Mouse (Mus musculus) yolk sac, embryonic 10.5 days (tissue): ENCODE results near the gene Galr3.
"Not testable (repeated sequence)": the region's sequence is repeated elsewhere in the genome, so short reads cannot be mapped to it uniquely, and the experiment has no call there.

Experiments
- DNase-seq: peaks from one replicate; pipeline ENCODE4 v3.0.0-alpha.2; 2017; ENCODE audit warnings: low spot score

The Galr3 gene

DNA sequence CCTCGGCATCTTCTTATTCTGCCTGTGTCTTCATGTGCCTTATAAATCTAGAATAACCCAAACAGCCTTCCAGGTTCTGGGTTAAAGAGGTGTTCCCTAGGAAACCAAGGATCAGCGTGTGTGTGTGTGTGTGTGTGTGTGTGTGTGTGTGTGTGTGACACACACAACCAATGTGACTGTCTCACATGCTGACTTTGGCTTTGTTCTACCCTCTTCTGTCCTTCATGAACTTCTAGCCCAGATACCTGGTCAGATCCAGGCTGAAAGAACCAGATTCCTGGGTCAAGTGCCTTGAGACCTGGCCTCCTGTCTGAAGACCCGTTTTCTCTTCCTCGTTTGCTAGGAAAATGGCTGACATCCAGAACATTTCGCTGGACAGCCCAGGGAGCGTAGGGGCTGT, at the start of gene Galr3:
Gene Galr3, plus strand, starts transcription at position 301 of the 400 bp plus-strand sequence.
- DNase-seq = no peak

DNA sequence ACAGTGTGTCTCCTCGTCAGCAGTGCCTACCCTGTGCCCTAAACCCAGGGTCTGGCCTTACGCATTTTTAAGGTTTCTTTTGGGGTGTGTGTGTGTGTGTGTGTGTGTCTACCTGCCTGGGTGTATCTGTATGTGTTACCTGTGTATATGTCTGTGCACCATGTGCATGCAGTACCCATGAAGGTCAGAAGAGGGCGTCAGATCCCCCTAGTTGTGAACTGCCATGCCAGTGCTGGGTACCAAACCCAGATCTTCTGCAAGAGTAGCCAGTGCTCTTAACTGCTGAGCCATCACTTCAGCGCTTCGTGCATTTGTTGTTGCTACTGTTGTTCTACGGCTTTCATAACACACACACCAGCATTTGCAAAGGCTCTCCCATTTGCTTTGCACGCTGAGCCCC, 49.5 kb upstream of the Galr3 start:
- DNase-seq = no peak

DNA sequence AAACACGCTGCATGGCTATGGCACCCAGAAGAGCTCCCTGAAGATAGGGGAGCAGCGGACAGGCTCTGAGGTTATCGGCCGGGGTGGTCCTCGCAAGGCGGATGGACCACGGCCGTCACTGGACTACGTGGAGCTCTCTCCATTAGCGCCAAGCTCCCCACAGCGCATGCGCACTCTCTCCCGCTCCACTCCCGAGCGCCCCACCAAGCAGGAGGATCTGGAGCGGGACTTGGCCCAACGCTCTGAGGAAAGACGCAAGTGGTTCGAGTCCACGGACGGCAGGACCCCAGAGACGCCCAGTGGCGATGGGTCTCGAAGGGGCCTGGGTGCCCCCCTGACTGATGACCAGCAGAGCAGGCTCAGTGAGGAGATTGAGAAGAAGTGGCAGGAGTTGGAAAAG, 48.8 kb upstream of the Galr3 start:
- no peak for DNase-seq

DNA sequence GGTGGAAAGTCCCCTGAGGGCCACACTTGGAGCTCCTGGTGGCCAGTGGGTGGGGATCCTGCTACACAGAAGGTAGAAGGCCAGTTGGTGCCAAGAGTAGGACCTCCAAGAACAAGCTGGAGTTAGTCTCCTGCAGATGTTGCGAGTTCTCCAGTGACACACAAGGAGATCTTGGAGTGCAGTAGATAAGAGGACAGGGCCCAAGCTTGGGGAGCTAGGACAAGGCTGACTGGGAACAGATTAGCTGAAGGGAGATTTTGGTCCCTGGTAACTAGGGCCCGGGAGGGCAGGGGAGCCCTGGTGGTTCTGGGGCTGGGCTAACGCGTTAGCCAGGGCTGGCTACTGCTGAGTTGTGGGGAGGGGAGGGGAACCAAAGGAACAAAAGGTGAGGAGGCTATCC, 45.8 kb upstream of the Galr3 start:
- DNase-seq = no peak

DNA sequence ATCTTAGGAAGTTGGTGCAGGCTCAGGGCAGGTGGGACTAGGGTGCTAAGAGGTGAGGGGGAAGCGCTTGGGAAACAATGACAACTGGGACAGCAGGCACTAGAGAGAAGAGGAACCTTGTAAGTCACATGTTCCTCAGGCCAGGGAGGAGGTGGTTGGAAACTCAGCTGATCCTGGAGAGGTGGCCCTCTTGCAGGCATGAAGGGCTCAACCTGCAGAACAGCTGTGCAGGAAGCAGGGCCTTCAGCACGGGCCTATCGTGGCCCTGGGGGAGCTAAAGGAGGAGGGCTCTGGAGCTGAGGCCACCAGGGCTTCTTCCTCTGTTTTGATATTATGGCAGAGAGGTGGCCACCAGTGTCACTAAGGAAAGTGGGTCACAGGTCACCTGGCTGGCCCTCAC, 45.0 kb upstream of the Galr3 start:
- DNase-seq = no peak

DNA sequence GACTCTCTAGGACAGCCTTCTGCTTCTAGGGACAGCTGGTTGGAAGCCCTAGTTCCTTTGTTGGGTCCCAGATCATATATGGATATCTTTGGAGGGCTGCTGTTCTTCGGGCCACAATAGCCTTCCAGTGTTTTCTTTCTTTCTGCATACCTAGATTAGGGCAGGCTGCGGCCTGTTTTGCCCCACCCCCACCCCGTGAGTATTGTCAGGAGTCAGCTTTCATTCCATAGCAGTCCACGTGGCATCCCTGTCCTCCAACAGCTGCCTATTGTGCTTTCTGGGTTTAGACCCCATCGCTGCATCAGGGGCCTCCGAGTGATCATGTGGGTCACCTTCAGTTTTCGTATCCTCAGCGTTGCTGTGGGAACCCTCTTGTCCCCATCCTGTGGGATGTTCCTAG, 43.3 kb upstream of the Galr3 start:
- no peak for DNase-seq

DNA sequence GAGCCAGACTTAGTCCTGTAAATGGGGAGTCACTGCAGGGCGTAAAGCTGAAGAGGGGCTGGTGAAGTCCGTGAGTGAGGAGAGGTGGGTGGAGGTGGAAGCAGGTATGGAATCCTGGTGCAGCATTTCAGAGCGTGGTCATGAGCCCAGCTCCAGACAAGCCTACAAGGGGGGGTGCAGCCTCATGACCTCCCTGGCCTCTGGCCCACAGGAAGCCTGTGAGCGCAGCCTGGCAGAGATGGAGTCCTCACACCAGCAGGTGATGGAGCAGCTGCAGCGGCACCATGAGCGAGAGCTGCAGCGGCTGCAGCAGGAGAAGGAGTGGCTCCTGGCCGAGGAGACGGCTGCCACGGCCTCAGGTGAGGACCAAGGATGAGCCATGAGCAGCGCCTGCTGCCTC, 42.1 kb upstream of the Galr3 start:
- DNase-seq = no peak

DNA sequence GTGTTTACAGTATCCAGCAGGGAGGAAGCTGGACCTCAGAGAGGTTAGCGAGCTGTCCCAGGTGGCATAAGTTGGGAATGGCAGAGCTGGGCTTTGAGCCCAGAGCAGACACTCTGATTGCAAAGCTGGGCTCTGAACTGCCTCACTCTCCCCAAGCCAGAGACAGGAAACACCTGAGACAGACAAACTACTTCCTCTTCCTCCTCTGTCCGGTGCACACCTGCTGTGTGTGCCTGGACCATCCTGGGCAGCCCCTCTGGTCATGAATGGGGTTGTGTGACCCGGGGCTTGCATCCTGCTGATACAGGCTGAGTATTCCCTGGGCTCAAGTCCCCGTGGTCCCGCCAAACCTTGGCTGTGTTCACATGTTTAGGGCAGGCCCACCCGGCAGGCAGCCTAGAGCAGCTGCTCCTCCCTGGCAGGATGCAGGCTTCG, 41.3 kb upstream of the Galr3 start:
- DNase-seq = no peak

DNA sequence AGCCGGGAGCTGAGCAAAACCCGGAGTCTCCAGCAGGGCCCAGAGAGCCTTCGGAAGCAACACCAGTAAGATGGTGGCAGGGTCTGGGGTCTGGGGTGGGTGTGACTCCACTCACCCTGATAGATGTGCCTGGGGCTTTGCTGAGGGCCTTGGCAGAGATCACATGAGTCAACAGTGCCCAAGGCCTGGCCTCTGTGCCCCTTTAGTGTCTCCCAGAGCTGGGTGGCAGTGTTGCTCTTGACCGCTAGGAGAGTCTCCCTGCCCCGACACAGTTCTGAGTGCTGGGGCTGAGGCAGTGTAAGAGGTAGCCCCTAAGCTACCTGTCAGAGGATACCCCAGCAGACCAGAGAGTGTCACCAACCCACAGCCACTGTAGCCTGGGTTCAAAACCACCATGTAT, 40.1 kb upstream of the Galr3 start:
- no peak for DNase-seq

DNA sequence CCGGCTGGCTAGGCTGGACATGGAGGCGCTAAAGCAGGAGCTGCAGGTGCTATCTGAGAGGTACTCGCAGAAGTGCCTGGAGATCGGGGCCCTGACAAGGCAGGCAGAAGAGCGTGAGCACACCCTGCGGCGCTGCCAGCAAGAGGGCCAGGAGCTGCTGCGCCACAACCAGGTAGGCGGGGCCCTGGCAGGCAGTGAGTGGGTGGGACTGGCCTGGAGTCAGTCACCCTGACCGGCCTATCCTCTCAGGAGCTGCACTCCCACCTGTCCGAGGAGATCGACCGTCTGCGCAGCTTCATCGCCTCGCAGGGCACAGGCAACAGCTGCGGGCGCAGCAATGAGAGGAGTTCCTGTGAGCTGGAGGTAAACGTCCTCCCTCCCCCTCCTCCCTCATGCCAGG, 39.6 kb upstream of the Galr3 start:
- no peak for DNase-seq

DNA sequence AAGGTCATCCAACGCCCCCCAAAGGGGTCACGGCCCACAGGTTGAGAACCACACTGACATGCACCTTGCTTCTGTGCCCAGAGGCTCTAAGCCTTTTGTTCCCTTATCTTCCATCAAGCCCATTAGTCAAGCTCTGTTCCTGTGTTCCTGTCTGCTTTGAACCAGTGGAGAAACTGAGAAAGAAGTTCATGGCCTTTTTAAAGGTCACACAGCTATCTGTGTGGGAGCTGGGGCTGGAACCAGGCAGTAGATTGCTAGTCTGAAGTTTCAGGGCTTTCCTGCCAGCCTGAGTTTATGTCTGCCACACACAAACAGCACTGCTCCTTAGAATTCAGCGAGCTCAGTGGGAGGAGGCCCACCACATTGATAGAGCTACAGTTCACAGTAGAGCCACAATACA, 38.6 kb upstream of the Galr3 start:
- DNase-seq = no peak

DNA sequence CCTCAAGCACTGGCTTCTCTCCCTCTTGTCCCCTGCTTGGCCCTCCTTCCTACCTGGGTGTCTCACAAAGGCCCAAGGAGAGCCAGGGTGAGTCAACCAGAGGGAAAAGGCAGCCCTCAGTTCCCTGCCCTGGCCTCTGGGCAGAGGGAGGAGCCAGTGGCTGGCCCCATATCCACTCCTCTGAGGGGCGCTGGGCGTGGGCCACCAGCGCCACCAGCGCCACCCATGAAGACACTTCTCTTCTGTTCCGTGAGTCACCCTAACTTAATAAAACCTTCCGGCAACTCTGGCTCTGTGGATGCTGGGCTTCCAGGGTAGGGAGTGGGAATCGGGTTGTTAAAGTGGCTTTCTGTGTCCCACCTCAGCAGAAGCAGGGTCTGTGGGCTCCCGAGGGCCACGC, 36.1 kb upstream of the Galr3 start:
- no peak for DNase-seq

DNA sequence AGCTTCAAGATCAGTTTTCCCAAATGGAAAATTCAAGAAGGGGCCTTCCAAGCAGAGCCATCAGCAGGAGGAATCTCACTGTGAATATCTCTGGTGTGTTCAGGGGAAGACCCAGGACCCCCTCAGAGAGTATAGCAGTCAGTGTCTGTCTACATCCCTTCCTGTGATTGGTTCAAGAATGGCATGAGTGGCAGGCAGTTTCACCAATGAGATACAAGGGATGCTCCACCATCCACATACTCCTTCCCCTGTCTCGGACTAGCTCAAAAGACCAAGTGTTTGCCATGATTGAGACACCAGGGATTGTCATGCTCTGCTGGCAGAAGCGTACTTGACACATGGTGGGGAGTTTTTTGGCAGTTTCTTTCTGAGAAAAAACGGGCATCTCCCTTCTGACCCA, 35.0 kb upstream of the Galr3 start:
- no peak for DNase-seq

DNA sequence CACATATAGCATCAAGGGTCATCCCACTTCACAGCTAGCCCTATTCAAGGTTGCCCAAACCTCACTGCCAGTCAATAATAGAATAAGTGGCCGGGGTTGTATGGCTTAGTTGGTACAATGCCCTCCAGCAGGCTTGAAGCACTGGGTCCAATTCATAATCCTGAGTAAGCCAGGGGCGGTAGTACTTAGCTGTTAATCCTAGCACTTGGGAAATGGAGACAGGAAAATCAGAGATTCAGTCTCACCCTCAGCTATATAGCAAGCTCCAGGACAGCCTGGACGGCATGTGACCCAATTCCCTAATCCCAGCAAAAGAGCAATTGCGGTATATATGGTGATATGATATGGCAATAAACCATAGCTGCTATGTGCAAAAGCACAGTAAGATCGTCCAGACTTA, 34.6 kb upstream of the Galr3 start:
- no peak for DNase-seq

DNA sequence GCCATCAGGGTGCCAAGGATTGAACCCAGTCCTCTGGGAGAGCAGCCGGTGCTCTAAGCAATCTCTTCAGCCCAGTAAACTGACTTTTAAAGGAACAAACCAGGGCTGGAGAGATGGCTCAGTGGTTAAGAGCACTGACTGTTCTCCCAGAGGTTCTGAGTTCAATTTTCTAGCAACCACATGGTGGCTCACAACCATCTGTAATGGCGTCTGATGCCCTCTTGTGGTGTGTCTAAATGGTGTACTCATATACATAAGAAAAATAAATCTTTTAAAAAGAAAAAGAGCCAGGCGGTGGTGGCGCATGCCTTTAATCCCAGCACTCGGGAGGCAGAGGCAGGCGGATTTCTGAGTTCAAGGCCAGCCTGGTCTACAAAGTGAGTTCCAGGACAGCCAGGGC, 33.8 kb upstream of the Galr3 start:
- DNase-seq = not testable (repeated sequence)

DNA sequence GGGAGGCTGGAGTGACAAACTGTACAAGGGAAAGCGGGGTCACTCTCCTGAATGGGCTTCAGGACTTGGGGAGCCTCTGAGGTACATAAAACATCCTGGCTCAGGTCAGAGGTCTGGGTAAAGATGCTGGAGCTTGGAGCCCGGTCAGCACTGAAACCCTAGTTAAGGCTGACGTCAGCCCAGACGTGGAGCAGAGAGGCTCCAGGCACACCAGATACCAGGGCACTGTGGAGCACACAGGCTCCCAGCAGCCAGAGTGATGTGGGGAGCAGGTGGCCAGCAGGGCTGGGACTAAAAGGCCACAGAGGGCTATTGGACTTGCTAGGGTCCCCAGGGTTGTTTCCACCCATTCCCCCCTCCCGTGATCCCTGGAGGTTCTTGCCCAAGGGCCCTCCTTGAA, 32.0 kb upstream of the Galr3 start:
- no peak for DNase-seq

DNA sequence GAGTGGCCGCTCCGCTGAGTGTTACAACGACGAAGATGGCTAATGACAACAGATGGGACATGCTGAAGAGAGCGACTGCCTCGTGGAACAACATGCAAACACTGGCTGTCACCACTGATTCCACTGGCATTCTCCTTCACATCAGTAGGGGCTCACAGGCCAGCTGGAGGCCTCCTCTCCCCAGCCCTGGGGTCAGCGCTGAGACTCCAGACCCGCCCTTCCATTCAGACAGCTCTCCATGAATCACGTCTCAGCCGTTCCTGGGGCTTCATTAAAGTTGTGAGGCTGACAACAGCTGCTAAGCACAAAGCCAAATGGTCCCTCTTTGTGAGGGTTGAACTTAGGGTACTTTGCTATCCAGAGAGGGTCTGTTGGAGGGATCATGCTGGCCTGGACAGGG, 30.1 kb upstream of the Galr3 start:
- no peak for DNase-seq

DNA sequence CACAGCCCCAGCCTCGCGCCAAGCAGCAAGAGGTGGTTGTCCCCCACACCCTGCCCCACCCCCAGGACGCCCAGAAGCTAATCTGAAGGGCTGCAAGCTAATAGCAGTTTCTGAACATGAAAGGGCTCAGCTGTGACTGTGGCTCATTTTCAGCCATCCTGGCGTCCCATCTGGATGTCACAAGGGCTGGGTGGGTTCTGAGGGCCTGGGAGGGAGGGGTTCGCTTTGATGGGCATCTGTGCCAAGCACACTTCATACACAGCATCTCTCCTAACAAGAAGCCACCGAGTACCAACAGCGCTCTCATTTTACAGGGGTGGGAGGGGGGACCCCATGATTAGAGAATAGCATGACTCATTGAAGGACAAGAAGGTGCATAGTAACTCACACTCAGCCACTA, 28.3 kb upstream of the Galr3 start:
- DNase-seq = no peak

DNA sequence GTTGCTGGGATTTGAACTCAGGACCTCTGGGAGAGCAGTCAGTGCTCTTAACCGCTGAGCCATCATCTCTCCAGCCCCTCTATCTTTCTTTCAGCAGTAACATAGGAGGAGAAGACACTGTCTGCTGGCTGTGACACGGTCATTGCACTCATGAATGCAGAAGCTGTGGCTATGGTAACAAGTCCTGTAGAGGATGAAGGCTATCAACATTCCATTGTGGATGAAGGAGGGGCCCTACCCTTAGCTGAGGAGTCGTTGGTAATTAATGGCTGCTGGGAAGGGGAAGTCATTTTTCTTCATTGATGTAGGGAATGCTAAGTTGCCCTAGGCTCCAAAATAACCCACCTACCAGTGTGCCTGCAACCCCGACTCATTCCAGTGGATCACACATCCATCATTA, 23.5 kb upstream of the Galr3 start:
- no peak for DNase-seq

DNA sequence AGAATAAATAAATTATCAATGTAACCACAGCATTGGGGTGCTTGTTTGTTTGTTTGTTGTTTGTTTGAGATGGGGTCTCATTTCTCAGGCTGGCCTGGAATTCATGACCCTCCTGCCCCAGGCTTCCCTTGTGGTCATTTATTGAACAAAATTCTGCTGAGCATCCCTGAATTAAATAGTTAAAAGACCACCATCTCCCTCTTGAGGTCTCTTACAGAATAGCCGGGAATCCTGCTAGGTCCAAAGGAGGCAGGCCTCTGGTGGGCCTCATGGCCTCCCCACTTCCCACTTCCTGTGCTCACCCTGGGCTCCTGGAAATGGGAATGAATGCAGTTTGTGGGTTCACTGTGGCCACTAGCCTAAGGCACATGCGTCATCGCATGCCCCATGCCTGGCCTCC, 22.8 kb upstream of the Galr3 start:
- DNase-seq = no peak

DNA sequence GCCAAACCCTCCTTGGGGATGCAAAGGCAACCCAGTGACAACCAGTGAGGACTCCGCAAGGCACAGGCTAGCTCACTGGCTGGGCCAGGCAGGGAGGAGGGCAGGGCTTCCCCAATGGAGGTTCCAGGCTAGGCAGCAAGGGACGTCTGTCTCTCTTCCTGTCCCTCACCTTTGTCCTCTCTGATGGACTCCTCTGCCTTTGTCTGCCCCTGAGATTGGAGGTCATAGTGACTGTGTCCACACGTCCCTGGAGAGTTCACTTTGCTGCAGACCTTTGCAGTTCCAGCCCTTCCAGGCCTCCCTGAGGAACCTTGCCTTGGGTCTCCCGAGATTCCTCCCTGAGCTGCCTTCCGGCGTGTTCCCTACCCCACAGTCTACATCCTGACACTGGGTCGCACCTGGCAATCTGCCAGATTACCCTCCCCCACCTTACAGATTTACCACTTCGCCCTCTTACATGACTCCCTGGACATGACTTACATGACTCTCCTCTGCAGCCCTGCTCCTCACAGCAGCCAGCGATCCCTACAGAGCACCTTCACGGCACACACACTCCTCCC, 18.9 kb upstream of the Galr3 start:
- peak; percentile 81 for DNase-seq

DNA sequence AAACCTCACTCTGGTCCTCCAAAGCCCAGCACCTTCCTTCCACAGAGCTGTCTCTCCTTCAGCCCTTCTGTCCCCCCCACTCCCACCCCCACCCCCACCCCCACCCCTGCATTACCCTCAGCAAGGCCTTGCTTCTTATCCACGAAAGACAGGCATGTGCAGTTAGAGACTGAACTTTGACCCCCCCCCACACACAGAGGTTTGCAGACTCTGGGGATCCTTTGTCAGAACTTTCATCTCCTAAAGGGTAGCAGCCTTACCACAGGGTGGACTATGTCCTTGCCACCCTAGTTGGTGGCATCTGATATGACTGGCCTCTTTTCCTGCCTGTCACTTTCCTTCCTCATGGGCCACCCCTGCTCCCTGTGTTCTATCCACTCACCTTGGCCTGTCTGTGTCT, 18.3 kb upstream of the Galr3 start:
- DNase-seq = no peak

DNA sequence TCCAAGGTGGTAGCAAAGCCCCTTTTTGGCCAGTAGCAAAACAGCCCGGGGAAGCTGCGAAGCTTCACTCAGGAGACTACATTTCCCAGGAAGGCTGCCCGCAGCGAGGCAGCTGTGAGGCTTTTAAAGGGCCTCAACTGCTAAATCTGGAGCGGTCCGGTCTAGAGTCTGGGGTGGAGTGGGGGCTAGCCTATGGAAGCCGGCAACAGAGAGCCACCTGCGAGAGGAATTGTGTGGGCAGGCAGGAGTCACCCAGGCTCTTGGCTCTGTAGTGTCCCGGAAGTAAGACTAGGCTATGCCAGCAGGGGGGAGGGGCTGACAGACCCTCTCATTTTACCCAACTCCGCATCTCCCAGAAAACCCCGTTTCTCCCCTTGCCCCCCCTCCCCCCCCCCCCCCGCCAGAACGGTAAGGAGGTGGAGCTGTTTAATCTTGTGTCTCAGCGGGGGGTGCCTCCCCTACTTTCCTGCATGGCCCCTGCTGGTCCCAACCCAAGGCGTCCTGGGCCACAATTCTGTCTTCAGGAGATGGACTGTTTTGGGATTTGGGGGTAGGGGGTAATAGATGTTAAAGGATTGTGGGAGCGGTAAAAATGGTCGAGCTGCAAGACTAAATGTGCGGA, 15.9 kb upstream of the Galr3 start:
- DNase-seq = peak; percentile 48

DNA sequence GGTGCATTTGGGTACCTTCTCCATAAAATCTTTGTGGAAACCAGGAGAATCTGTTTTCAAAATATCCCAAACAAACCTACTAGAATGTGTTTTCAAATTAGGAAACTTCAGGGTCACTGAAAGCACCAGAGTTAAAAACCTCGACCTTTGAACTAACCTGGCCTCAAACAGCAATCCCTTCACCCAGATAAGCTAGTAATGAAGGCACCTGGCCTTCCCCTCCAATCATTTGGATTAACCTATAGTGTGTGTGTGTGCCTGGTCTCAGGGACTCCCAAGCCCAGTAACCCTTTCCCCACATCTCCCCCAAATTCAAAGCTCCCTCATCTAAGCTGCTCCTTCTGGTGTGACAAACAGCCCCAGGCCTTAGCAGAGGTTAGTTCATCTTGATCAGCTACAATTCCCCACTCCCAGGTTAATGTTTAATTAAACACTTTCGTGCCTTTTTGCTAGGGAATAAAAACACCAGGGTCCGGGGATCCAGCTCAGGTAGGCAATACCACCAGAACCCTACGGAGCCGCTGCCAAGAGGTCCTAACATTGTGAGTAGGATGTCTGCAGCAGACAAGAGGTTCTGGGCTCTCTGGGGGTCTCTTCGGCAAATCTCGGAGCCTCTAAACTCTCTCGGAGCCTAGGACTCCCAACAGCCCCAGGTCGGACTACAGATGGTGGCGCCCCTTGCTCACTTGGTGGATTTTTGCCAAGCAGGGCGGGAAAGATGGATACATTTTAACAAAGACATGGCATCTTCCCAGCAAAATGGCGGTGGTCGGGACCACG, 15.0 kb upstream of the Galr3 start:
- peak; percentile 80 for DNase-seq
